Mouse (Mus musculus): ENCODE data around the gene Hdhd5. TPM values are rescaled to one million over a fixed set of nuclear protein-coding genes. Genes with fewer than 3 reads are reported as not detected.

The Hdhd5 gene
- polyA plus RNA-seq, 1 experiment from 2014 or later, result 7.1 TPM

DNA sequence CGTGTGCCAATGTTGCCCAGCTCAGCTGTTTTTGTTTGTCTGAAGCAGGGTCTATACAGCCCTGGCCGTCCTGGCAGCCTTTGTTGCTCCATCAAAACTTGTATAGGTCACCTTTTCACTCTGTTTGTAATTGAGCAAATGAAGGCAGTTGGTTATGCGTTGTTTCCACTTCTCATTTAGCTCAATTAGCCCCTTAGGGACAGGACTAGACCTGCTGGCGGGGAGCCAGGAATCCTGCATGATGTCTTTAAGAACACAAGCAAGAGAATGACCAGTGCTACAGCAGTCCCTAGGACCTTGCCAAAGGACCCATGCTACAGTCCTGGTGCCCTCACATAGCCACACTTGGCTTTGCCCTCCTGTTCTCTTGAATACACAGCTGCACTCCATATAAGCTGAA, 25.6 kb downstream of the Hdhd5 start:
- WGBS (ENCODE audit: insufficient replicate concordance), result 75% methylated on average over 4 of the region's 4 CpGs

GRCm38 (mm10) chr6:120504051-120504450, 27.1 kb downstream of the Hdhd5 start:
- Histone ChIP-seq H3K9ac (replicated peaks) (no peak overlapping the region), H3K36me3 (replicated peaks; ENCODE audit: insufficient read depth, low read length) (no peaks in the 10 kb centered on the region), H3K9me3 (ENCODE audit: low read length) (no peaks in the 10 kb centered on the region), H3K27me3 (ENCODE audit: insufficient read depth, low read length) (no peaks in the 10 kb centered on the region), H3K4me1 (ENCODE audit: insufficient read depth) (no peaks in the 10 kb centered on the region), H3K4me3 (ENCODE audit: low read depth, low read length) (no peak overlapping the region), H3K27ac (ENCODE audit: low read depth) (no peak overlapping the region), H3K4me2 (ENCODE audit: low read depth, low read length) (no peak overlapping the region)
- no peak for ATAC-seq
- TF ChIP-seq EP300 (IDR thresholded peaks at IDR 0.05; ENCODE audit: low read depth), result no peak
- no peak for TF ChIP-seq CTCF (IDR thresholded peaks at IDR 0.05; ENCODE audit: low read depth)
- DNase-seq, result no peak
- WGBS (ENCODE audit: insufficient replicate concordance), result 67% methylated on average over 3 of the region's 3 CpGs

More for the DNA sequence above, 25.6 kb downstream of the Hdhd5 start:
- H3K27me3 ChIP-seq (ENCODE audit: insufficient read depth, low read length), result no peaks in the 10 kb centered on the region
- no peak for DNase-seq
- H3K9ac ChIP-seq (replicated peaks), result no peak overlapping the region
- H3K4me2 ChIP-seq (ENCODE audit: low read depth, low read length), result no peak overlapping the region
- no peak for ATAC-seq
- TF ChIP-seq EP300 (IDR thresholded peaks at IDR 0.05; ENCODE audit: low read depth), result no peak
- TF ChIP-seq CTCF (IDR thresholded peaks at IDR 0.05; ENCODE audit: low read depth), result no peak
- H3K4me1 ChIP-seq (ENCODE audit: insufficient read depth), result no peaks in the 10 kb centered on the region
- H3K4me3 ChIP-seq (ENCODE audit: low read depth, low read length), result no peak overlapping the region
- no peaks in the 10 kb centered on the region; the same call in 1 of the 2 replicates for H3K36me3 ChIP-seq (replicated peaks; ENCODE audit: insufficient read depth, low read length)
- H3K9me3 ChIP-seq (ENCODE audit: low read length), result no peaks in the 10 kb centered on the region
- H3K27ac ChIP-seq (ENCODE audit: low read depth), result no peak overlapping the region

DNA sequence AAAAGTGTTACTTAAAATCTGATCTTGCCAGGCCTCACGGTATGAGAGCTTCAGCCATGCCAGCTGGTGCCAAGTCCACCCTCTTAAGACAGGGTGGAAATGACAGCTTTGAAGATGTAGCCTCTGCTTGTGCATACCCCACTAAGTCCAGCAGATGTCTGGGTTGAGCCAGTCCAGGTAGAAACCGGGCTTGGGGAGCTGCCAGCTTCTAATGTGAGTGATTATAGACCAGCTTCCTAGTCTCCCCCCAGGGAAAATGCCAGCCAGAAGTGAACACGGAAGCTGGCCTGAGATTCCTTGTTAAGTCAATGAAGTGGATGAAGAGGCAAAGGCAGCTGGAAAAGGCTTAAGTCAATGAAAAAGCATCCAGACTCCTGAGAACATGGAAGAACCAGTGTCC, 34.6 kb downstream of the Hdhd5 start:
- 78% methylated on average over 3 of the region's 3 CpGs for WGBS (ENCODE audit: insufficient replicate concordance)

DNA sequence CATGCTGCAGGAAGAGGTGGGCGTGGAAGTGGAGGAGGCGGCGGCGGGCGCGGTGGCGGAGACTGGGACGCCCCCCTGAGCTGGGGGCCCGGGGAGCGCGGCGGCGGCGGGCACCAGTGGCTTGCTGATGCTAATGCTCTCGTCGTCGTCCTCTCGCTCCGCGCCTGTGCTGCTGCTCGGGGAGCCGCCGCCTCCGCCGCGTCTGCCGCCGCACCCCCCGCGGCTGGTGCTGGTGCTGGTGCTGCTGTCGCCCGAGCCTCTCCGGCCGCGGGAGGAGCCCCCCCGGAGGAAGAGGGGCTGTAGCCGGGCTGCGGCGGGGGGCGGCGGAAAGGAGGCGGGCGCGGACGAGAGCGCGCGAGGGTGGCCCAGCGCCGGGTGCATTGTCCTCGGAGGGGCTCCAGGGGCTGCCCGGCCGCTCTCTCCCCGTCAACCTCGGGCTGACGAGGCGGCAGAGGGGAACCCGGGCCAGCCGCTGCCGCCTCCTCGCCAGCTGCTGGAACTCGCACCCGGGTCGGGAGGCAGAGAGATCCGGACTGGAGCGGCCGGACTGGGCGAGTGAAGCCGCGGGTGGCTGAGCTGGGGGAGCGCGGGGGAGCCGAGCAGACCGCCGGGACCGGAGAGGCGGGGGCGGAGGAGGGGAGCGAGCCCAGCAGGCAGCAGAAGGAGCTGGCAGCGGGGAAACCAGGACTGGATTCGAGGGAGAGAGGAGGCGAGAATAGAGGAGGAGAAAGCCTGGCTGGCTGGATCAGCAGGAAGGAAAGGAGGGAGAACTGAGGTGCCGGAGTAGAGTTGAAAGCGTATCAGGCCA, 37.5 kb downstream of the Hdhd5 start, which contains the start of gene Tmem121b:
TSS of gene Tmem121b (minus strand) at position 434 of the 808 bp plus-strand sequence.
- Histone ChIP-seq H3K4me2 (ENCODE audit: low read depth, low read length) (peak within 1 kb of the TSS; percentile 82), H3K4me1 (ENCODE audit: insufficient read depth) (peaks cover 19% of the 10 kb centered on the region), H3K27ac (ENCODE audit: low read depth) (no peak within 1 kb of the TSS), H3K9ac (replicated peaks) (no peak within 1 kb of the TSS), H3K27me3 (ENCODE audit: insufficient read depth, low read length) (peaks cover 45% of the 10 kb centered on the region), H3K9me3 (ENCODE audit: low read length) (no peaks in the 10 kb centered on the region), H3K36me3 (replicated peaks; ENCODE audit: insufficient read depth, low read length) (no peaks in the 10 kb centered on the region), H3K4me3 (ENCODE audit: low read depth, low read length) (peak within 1 kb of the TSS; percentile 56)
- TF ChIP-seq EP300 (IDR thresholded peaks at IDR 0.05; ENCODE audit: low read depth) (no peak), CTCF (IDR thresholded peaks at IDR 0.05; ENCODE audit: low read depth) (no peak)
- DNase-seq (peak; percentile 39), ATAC-seq (peak; percentile 31; the same call in 1 of the 2 replicates)
- 1% methylated on average over 47 of the region's 84 CpGs for WGBS (ENCODE audit: insufficient replicate concordance)

More for the DNA sequence above, 34.6 kb downstream of the Hdhd5 start:
- no peak for DNase-seq
- H3K27me3 ChIP-seq (ENCODE audit: insufficient read depth, low read length), result peaks cover 37% of the 10 kb centered on the region
- no peaks in the 10 kb centered on the region for H3K9me3 ChIP-seq (ENCODE audit: low read length)
- H3K4me3 ChIP-seq (ENCODE audit: low read depth, low read length), result no peak overlapping the region
- H3K36me3 ChIP-seq (replicated peaks; ENCODE audit: insufficient read depth, low read length), result no peaks in the 10 kb centered on the region
- H3K9ac ChIP-seq (replicated peaks), result no peak overlapping the region
- H3K27ac ChIP-seq (ENCODE audit: low read depth), result no peak overlapping the region
- TF ChIP-seq EP300 (IDR thresholded peaks at IDR 0.05; ENCODE audit: low read depth), result no peak
- no peak for TF ChIP-seq CTCF (IDR thresholded peaks at IDR 0.05; ENCODE audit: low read depth)
- ATAC-seq, result no peak
- H3K4me1 ChIP-seq (ENCODE audit: insufficient read depth), result peaks cover 19% of the 10 kb centered on the region
- no peak overlapping the region for H3K4me2 ChIP-seq (ENCODE audit: low read depth, low read length)

GRCm38 (mm10) chr6:120492499-120493373, 38.4 kb downstream of the Hdhd5 start:
- Histone ChIP-seq H3K27me3 (ENCODE audit: insufficient read depth, low read length) (peaks cover 45% of the 10 kb centered on the region), H3K27ac (ENCODE audit: low read depth) (no peak overlapping the region), H3K4me2 (ENCODE audit: low read depth, low read length) (peak overlapping the region; percentile 82), H3K4me3 (ENCODE audit: low read depth, low read length) (peak overlapping the region; percentile 56), H3K9ac (replicated peaks) (no peak overlapping the region), H3K4me1 (ENCODE audit: insufficient read depth) (peaks cover 19% of the 10 kb centered on the region), H3K36me3 (replicated peaks; ENCODE audit: insufficient read depth, low read length) (no peaks in the 10 kb centered on the region), H3K9me3 (ENCODE audit: low read length) (no peaks in the 10 kb centered on the region)
- peak; percentile 36 for DNase-seq
- TF ChIP-seq EP300 (IDR thresholded peaks at IDR 0.05; ENCODE audit: low read depth) (no peak), CTCF (IDR thresholded peaks at IDR 0.05; ENCODE audit: low read depth) (no peak)
- peak; percentile 46; the same call in 1 of the 2 replicates for ATAC-seq
- 2% methylated on average over 80 of the region's 95 CpGs for WGBS (ENCODE audit: insufficient replicate concordance)

All from liver, postnatal 0 days (tissue).